Mouse (Mus musculus) urinary bladder, postnatal 0 days (tissue): ENCODE results near the gene Spred1. TPM values are rescaled to one million over a fixed set of nuclear protein-coding genes. Genes with fewer than 3 reads are reported as not detected.

ENCODE experiments used
- microRNA counts: library from miRNA; unstranded; fragments of <30 nt; microRNA quantifications from one replicate; lab custom pipeline; 2016
- microRNA-seq: library from miRNA; unstranded; fragments of <30 nt; microRNA quantifications from one replicate; pipeline ENCODE4, GENCODE M21; 2016
- polyA plus RNA-seq: library from polyadenylated mRNA; unstranded; fragments of >200 nt; fragmentation: Nextera tagmentation; extraction: Ambion mirVana; gene quantifications from 2 replicates; pipeline ENCODE4 v1.2.1, GENCODE M21; 2015

The Spred1 gene
- 7.2 and 8.2 TPM in 2 replicates for polyA plus RNA-seq

GRCm38 (mm10) chr2:117121212-117121983 lies at the start of gene Spred1:
Spred1 (plus strand) TSS chr2:117121374.

MicroRNAs within 50 kb of the gene (microRNA counts, 519-probe panel; counts per million panel counts)
- 2,883 counts per million, percentile 42 among the panel's probes with 10 or more counts for microRNA mmu-miR-674 (lab: Ali Mortazavi, UCI)

Small RNA genes lying within 50 kb of the gene (microRNA-seq; reads per million reads assigned to microRNA genes)
- gene Mir674: 522 reads per million, percentile 66 among the genes with 10 or more reads in this experiment

Other genes starting within 250 kb of the Spred1 start
- gene Tmco5, start 242.7 kb upstream of the Spred1 start, polyA plus RNA-seq: not detected in 2 replicates
- gene Fam98b, start 128.4 kb downstream of the Spred1 start, polyA plus RNA-seq: 7.1 and 7.2 TPM in 2 replicates
- 0.36 and 0.45 TPM in 2 replicates for gene Rasgrp1, start 221.6 kb downstream of the Spred1 start, polyA plus RNA-seq